Mouse (Mus musculus): ENCODE data around the gene Hoxd12.

The Hoxd12 gene

DNA sequence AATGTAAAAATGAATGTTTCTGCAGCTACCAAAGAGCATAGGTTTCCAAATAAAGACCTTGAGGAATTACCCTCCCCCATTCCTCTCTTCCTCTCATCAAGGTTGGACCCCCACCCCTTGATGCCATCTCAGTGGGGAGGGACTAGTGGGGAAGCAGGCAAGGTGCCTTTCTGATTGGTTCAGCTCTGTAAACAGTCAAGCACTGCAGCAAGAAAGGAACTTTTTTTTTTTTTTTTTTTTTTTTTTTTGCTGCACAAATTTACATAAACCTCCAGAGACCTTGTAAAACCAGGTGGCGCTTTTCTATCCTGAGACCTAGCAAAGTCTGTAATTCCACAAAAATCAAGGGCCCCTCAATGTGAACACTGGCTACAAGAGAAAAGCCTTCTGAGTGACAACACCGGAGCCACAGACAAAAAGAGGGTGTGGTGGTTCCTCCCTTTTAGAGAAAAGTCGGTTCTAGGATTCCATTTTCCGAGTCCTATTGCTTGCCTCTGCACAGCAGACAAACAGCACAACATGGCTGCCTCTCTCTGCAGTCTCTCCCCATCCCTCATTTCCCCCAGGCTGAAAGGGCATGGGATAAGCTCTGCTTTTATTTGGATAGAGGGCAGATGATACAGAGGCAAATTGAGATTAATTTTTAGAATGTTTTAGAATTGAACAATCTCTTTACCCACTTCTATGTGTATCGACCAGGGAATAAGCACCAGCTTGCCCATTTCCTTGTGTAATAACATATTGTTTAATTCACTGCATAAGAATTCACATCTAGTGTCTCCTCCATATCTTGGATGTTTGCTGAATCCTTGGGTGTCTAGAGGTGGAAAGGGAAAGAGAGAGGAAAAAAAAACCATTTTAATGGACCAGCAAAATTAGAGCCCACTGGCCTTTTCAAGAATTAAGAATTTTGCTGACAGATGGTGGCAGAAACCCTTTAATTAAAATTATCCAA is 34.9 kb downstream of the Hoxd12 start:
- DNase-seq (ENCODE audit: low spot score in 2 of 2) = no peak

DNA sequence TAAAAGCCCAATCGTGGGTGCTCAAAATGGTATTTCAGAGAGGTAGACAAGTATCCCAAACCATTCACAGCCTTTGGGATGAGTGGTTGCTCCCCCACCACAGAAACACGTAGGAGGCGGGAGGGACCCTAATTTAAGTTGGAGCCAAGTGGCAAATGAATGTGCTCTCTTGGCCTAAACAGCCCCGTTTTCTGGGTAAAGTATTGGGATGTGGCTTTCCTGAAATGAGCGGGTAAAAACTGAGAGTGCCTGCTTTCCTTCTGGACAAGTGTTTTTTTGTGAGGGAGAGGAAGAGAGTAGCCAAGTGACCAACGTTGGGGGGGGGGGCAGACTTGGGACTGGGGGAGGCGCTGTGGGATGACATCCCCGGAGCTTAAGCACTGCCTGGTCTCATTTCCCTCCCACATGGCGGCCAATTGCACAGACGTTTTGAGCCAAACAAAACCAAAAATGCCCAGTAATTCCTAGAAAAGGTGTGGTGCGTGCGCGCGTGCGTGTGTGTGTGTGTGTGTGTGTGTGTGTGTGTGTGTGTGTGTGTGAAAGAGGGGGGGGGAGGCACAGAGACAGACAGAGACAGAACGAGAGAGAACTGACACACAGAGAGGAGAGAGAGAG is 36.2 kb downstream of the Hoxd12 start:
- no peak for DNase-seq (ENCODE audit: low spot score in 2 of 2)

DNA sequence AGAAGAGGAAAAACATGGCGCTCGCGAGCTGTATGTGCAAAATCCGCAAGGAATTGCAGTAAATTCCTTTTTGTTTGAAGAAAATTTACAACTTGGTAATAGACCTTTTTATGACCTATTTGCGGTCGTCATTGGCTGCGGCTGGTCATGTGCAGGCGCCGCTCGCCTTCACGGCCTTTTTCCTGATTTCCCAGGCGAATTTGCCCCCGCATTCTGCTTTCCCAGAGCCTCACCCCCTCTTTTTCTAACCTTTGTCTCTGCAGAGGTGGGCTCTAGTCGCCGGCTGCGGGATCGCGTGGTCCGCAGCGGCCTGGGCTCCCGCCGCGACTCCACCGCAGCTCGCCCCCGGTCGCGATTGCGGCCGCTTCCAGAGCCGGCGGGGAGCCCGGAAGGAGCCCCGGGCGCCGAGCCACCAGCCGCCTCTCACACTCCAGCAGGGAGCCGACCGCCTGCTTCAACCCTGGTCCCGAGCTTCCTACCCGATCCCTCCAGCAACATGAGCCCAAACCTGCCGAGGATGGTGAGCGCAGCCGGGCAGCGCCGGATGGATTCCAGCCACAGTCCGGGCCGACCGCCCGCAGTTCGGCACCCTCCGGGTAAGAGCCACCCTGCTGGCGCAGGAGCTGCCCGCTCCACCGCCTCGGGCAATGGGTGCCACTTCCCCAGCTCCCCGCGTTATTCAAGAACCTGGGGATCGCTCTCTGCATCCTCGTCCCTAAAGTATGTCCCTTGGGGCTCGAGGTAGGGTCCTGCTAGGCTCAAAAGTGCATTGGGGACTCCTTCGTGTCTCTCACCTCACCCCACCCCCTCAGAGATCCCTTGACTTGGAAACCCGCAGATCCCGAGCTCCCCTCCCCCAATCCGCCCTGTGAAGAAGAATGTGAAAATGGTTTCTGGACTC is 37.2 kb downstream of the Hoxd12 start, which contains the start of the genes Hoxd3 and Hoxd4:
Gene Hoxd3 (plus strand): TSS at position 207 of the 901 bp plus-strand sequence.
Gene Hoxd4 (plus strand): TSS at position 209 of the 901 bp plus-strand sequence.
- no peak for DNase-seq (ENCODE audit: low spot score in 2 of 2)

DNA sequence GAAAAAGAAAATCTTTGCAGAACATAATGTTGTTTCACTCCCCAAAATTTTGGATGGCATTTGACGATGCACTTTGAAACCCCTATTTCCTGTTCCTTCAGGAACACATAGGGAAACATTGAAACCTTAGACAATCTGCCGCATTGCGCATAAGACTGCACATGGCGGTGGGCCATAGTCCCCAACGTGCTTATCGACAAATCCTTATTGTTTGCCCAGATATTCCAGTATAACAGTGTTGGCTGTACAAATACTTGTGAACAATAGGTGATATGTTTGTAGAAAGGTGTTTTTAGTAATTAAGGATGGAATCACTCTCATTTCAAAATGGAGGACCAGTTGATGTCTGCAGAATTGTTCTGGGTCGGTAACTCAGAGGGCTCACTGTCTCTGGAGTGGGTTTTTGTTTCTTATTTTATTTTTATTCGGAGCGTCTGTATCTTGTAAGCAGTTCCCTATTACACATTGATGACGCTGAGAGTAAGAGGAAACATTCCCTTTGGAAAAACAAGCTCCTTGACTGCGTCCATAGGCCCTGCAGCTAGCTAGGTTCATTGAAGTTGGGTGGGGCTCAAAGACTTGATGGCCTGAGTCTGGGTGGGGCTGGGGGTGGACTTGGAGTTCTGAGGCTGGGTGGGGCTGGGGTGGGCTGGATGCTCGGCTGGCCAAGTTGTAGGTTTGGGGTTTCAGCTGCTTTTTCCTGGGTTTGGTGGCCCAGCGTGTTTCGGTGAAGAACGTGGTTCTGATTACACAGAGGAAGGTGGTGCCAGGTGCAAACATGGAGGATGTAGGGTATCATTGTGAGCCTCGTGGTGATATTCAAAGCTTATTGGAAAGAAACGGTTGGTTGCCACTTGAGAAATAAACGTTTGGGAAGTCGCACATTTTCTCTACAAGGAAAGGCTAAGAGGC is 38.7 kb downstream of the Hoxd12 start:
- no peak for DNase-seq (ENCODE audit: low spot score in 2 of 2)

DNA sequence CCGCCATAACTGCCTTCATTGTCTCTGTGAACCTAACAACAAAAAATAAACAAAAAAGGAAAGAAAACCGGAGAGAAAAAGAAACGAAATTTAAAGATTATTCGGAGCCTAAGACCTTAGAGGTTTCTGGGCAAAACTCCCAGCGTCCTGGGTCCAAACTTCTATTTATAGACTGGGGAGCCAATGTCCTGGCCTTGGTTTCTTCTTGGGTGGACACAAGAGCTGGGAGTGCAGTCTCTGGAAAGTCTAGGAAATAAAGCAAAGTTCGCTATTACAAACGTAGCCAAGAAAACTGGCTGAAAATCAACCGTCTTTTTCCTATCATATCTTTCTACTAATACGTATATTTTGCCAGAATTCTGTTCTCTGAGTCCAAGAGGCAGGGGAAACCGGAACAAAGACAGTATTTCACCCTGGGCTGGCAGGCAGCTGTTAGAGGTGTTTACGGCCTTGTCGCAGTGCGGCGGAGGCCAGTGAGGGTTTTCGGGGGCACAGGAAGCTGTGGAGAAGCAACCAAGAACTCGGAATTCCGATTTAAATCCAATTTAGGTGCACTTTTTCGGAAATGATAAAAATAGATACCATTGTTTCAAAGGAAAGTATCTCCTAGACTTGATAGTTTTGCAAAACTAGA is 39.5 kb downstream of the Hoxd12 start:
- DNase-seq (ENCODE audit: low spot score in 2 of 2) = no peak

DNA sequence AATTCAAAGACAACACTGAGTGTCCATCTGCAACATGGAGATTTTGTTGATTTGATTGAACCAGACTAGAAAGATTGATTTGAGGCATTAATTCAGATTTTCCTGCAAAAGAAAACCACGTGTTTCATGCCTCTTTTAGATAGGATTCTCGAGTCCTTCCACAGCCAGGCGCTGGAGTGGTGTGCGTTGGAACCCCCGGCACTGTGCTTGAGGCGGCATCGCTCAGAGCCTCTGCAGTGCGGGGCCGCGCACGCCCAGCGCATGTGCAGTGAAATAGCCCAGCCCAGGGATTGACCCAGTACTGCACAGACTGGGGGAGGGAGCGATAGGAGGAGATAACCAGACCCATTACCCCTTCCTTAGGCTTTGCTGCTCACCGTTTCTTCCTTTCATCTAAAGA is 40.1 kb downstream of the Hoxd12 start:
- no peak for DNase-seq (ENCODE audit: low spot score in 2 of 2)

DNA sequence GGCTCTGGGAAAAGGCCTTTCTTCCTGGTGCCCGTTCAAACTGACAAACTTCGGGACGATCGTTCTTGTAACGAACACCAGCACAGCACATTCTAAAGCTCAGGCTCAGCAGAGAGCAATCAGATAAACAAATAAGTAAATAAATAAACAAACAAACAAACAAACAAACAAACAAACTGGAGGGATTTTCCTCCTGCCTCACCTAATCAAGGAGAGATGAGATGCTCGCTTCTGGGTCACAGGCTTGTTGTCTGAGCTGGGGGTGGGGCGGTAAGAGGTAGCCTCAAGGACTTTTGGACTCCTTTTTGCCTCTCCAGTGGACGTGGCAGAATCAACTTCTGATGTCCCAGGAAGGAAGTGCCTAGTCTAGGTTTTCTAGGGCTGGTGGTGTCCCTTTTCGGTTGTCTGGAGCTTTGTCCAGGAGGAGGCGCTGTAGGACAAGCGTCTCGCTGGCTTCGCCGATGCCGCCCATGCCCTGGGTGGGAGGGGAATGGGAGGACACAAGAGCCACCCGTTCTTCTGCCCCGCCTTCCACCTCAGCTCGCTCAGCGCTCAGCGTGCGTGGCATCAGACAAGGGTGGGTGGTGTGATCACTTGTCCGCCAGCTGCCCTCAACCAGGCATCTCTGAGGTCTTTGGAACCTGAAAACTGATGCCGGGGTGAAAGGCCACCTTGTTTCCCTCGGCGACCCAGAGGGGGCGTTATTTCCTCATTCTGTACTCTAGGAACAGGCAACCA is 40.9 kb downstream of the Hoxd12 start:
- peak; percentile 62 to 68 for DNase-seq (ENCODE audit: low spot score in 2 of 2)

DNA sequence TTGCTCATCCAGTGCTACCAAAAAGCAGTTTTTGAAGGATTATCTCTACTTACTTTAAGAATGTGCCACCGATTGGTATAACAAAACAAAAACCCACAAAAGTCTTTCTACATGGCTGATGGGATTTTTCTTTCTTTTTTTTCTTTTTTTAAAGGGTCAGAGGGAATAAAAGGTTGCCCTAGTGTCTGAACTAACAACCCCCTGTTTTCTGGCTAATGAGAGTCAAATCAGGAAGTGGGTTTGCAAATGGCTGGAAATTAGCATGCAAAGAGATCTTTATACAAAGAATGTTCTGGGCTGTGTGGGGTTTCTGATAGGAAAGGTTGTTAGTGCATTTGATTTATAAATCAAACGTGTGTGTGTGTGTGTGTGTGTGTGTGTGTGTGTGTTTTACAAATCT is 45.6 kb downstream of the Hoxd12 start:
- DNase-seq (ENCODE audit: low spot score in 2 of 2) = no peak

DNA sequence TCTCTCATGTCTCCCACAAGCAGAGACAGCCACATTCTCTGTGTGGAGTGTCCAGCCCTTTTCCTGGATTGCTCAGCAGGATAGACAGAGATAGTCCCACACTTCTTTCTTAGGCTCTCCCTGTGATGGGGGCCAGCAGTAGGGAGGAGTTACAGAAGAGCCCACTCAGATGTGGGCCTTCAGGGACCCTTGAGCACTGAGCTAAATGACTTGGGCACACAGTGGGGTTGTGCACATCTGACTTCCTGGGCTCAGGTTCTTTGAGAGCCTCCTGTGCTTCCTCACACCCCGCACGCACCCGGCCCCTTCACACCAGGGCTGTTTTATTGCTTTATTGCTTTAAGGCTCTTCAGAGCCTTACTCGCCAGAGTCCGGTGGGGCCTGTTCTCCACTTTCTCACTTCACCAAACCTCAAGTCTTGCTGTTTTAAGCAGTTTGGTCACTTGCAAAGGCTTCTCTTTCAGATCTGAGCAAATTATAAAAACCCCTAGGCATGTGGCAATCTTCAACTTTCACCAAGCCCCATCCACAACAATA is 46.2 kb downstream of the Hoxd12 start:
- DNase-seq (ENCODE audit: low spot score in 2 of 2) = no peak

DNA sequence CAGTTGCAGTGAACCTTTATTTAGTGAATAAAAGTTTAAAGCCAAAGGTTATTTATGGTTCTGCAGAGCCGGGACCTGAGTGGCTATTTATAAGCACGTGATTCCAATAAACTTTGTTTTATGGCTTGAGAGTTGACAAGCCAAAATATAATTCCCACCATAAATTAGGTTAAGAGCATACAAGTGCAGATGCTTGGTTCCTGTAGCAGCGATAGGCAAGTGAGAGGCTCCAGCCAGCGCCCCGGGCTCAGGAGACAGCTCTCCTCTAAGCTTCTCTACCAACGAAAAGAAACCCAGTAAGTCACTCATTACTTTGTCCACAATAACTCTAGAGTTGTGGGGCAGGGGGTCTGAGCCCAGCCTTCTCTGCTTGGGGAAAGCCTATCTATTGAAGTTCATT is 47.1 kb downstream of the Hoxd12 start:
- DNase-seq (ENCODE audit: low spot score in 2 of 2) = no peak

DNA sequence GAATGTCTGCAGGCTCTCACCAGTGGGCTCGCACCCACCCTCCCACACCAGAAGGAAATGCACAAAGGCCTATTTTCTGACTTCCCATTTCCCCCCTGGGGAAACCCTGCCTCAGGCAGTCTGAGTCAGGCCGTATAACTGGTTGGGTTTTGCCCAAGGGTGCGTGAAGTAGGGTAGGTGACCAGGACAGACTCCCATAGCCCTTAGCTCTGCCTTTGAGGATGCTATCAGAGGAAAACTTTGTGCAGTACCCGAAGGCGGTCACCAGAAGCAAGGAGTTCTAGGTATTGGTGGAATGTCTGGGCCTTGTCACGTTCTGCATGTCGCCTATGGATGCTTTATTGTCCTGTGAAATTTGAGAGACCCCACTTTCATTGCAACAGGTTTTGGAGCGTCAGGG is 48.1 kb downstream of the Hoxd12 start:
- DNase-seq (ENCODE audit: low spot score in 2 of 2) = no peak

DNA sequence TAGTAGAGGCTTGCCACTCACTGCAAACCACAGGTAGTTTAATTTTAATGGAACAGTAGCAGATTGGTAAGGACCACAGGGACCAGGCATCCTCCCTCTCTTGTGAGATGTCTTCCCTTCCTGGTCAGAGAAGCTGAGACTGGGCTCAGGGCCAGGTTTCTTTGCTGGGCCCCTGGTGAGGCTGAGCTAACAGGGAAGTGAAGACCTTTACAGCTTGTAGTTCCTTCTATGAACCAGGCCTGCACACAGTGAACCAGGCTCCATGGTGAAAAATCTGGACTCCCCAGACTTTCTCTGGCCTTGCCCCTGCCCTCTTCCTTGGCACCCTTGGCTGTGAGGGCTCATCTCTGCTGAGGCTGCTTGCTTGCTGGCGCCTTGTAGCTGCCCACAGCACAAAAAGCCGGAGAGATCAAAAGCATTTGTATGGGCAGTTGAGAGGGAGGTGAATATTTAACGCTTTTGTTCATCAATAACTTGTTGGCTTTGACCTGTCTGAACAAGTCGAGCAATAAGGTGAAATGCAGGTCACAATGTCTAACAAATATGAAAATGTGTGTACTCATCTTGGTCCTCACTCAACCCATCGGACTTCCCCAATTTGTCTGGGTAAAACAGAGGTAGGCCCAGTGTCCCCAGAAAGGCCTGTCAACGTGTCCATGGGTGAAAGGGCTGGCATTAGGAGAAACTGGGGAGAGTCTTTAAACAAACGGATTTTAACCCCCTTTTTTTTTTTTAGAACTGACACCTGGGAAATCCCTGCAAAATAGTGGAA is 49.6 kb downstream of the Hoxd12 start:
- no peak for DNase-seq (ENCODE audit: low spot score in 2 of 2)

DNA sequence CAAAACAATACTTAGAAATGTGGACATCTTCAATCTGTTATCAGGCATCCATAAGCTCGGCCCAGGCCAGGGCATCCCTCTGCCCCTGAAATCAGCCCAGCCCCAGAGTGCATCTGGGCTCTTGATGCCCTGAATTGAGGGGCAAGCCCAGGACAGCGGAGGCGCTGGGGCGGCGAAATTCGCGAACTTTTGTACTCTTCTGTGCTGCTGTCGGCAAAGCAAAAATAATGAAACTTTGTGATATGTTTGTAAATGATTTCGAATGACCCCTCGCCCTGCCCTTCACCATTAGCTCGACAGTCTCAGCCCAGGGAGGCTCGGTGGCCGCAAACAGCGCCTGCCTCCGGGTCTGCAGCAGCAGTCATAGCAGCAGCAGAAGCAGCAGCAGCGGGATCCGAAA is 50.4 kb downstream of the Hoxd12 start:
- no peak for DNase-seq (ENCODE audit: low spot score in 2 of 2)

DNA sequence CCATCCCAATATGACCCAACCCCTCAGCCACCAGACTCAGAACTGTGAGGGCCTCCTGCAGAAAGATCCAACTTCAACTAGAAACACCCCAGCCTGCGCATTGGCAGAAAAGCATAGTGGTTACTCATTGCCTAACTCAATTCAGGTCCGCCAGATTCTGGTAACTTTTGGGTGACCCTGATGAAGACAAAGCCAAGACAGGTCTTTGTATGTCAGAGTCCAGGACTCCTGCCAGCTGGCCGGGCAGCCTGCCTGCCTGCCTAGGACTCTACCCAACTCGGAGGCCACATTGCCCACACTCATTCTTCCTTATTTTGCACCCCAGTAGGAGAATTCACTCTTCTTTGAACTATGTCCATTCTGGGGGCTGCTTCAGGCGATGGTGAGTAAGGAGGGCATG is 51.7 kb downstream of the Hoxd12 start, which contains the start of gene Gm28230:
Gene Gm28230 (plus strand): TSS at position 178 of the 400 bp plus-strand sequence.
- DNase-seq (ENCODE audit: low spot score in 2 of 2) = no peak

DNA sequence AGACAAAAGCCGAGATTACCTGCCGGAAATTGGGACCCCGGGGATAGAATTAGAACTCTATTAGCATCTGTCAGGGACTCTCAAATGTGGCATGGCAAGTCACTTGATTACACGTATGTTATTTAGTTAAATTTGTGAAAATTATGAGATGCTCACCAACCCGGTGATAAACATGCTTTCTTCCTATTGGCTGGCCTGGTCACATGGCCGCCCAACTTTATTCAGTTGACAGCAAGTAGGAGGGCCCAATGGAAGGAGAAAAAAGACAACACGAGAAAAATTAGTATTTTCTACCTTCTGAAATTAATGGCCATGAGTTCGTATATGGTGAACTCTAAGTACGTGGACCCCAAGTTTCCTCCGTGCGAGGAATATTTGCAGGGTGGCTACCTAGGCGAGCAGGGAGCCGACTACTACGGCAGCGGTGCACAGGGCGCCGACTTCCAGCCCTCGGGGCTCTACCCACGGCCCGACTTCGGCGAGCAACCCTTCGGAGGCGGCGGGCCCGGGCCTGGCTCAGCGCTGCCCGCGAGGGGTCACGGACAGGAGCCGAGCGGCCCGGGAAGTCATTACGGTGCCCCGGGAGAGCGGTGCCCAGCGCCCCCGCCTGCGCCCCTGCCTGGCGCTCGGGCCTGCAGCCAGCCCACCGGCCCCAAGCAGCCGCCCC is 52.3 kb downstream of the Hoxd12 start:
- no peak for DNase-seq (ENCODE audit: low spot score in 2 of 2)

All from frontal cortex, postnatal 25 days (tissue).